Mouse (Mus musculus) MEL (cell line): ENCODE results near the gene Cenpx.

ENCODE experiments used
- CTCF ChIP-seq, 3 experiments: IDR thresholded peaks in 2 of 3; conservative IDR thresholded peaks in 1 of 3; 2 replicates each; pipeline ENCODE4 v1.5.1; 2011 to 2012; ENCODE audit warnings: low read length in 3 of 3, low read depth in 2 of 3, mild to moderate bottlenecking in 2 of 3, improper control_type of control experiment in 1 of 3, inconsistent platforms in 1 of 3, mixed read lengths in 1 of 3, moderate library complexity in 1 of 3; ENCODE audit not compliant: control insufficient read depth in 1 of 3, insufficient read depth in 1 of 3, poor library complexity in 1 of 3, severe bottlenecking in 1 of 3
- ELF1 ChIP-seq: IDR thresholded peaks from 2 replicates; pipeline ENCODE4 v1.6.1; 2014; ENCODE audit warnings: low read depth, mild to moderate bottlenecking, inconsistent platforms, low read length, improper control_type of control experiment, moderate library complexity
- EP300 ChIP-seq, 2 experiments: IDR thresholded peaks; 2 replicates each; pipeline ENCODE4 v1.6.1; 2011; ENCODE audit warnings: improper control_type of control experiment in 2 of 2, low read length in 2 of 2, low read depth in 1 of 2, mild to moderate bottlenecking in 1 of 2
- ETS1 ChIP-seq: IDR thresholded peaks from 2 replicates; pipeline ENCODE4 v1.6.1; 2012; ENCODE audit warnings: low read depth, mild to moderate bottlenecking, inconsistent platforms, low read length, improper control_type of control experiment, moderate library complexity
- HCFC1 ChIP-seq: IDR thresholded peaks from 2 replicates; pipeline ENCODE4 v1.6.1; 2012; ENCODE audit warnings: low read depth, mild to moderate bottlenecking, inconsistent platforms, low read length, improper control_type of control experiment, moderate library complexity
- MAFK ChIP-seq: IDR thresholded peaks from 2 replicates; pipeline ENCODE4 v1.6.1; 2011; ENCODE audit warnings: low read depth, mild to moderate bottlenecking, low read length, improper control_type of control experiment, borderline replicate concordance
- MAX ChIP-seq: IDR thresholded peaks from 2 replicates; pipeline ENCODE4 v1.6.1; 2011; ENCODE audit warnings: low read length, improper control_type of control experiment
- POLR2A ChIP-seq, 2 experiments: IDR thresholded peaks; 2 replicates each; pipeline ENCODE4 v1.6.1; 2011 to 2012; ENCODE audit warnings: low read length in 2 of 2, mild to moderate bottlenecking in 2 of 2, control low read depth in 1 of 2, improper control_type of control experiment in 1 of 2, low read depth in 1 of 2, moderate library complexity in 1 of 2; ENCODE audit not compliant: control insufficient read depth in 1 of 2, insufficient read depth in 1 of 2, poor library complexity in 1 of 2
- SIN3A ChIP-seq: IDR thresholded peaks from 2 replicates; pipeline ENCODE4 v1.6.1; 2012; ENCODE audit warnings: low read length, improper control_type of control experiment, inconsistent platforms
- SMC3 ChIP-seq: IDR thresholded peaks from 2 replicates; pipeline ENCODE4 v1.6.1; 2011; ENCODE audit warnings: low read depth, low read length, improper control_type of control experiment
- TCF12 ChIP-seq: IDR thresholded peaks from 2 replicates; pipeline ENCODE4 v1.6.1; 2014; ENCODE audit warnings: low read depth, mild to moderate bottlenecking, inconsistent platforms, low read length, improper control_type of control experiment, moderate library complexity
- USF1 ChIP-seq: IDR thresholded peaks from 2 replicates; pipeline ENCODE4 v1.6.1; 2014; ENCODE audit warnings: low read depth, mild to moderate bottlenecking, inconsistent platforms, low read length, improper control_type of control experiment, moderate library complexity
- ZC3H11A ChIP-seq: IDR thresholded peaks from 2 replicates; pipeline ENCODE4 v1.6.1; 2012; ENCODE audit warnings: low read depth, mild to moderate bottlenecking, inconsistent platforms, low read length, improper control_type of control experiment

DNA sequence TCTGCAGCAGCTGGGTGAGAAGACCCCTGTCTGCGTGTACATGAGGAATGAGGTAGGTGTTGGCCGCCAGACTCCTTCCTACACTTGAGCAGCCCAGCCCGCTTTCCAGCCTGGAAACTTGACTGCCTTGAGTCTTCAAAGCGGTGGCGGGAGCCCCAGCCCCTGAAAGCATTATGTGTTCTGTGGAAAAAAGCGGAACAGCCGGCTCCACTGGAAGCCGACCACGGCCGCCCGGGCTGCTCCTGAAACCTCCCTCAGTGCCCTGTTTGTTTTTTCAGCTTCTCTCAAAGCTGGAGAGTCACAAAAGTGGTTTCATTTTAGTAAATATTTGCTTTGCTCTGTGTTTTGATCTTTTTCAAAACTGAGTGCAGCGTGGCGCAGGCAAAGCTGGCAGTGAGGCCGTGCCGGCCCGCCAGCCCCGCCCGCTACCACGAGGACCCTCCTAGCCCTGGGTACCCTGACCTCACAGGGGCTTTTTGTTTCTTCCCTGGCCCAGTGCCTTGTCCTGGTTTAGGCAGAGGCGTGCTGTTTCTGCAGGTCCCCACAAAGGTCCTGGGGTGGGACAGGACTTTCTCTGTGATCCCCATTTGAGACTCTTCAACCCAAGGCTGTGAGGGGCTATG is 26.8 kb downstream of the Cenpx start:
- TF ChIP-seq SIN3A (no peak), POLR2A (IDR thresholded peaks at IDR 0.05; ENCODE audit: control insufficient read depth in 1 of 2, insufficient read depth in 1 of 2, low read depth in 1 of 2, low read length in 2 of 2, poor library complexity in 1 of 2) (no peak), CTCF (IDR thresholded peaks at IDR 0.05 in 2 of 3, conservative IDR thresholded peaks at IDR 0.05 in 1 of 3; ENCODE audit: control insufficient read depth in 1 of 3, insufficient read depth in 1 of 3, low read depth in 2 of 3, low read length in 3 of 3, poor library complexity in 1 of 3, severe bottlenecking in 1 of 3) (no peak), SMC3 (no peak), TCF12 (no peak), ELF1 (no peak), ETS1 (no peak), USF1 (no peak), HCFC1 (no peak), EP300 (IDR thresholded peaks at IDR 0.05; ENCODE audit: low read depth in 1 of 2, low read length in 2 of 2) (no peak), MAX (no peak), ZC3H11A (no peak), MAFK (no peak)
